Mouse (Mus musculus) lung, adult 2 months (tissue): ENCODE results near the gene Zfp709. TPM values are rescaled to one million over a fixed set of nuclear protein-coding genes. Genes with fewer than 3 reads are reported as not detected.
"Not testable (repeated sequence)": the region's sequence is repeated elsewhere in the genome, so short reads cannot be mapped to it uniquely, and the experiment has no call there.

Experiments
- DNase-seq: peaks from one replicate; pipeline ENCODE4 v3.0.0; 2022
- H3K4me1 ChIP-seq: fragments of 200-500 bp; 2 replicates; pipeline ENCODE4 v1.6.1; 2011; ENCODE audit warnings: low read length; ENCODE audit not compliant: control insufficient read depth, insufficient read depth
- H3K4me3 ChIP-seq: fragments of 200-500 bp; replicated peaks from 2 replicates; pipeline ENCODE3; 2011; ENCODE audit warnings: low read depth, mild to moderate bottlenecking, control low read depth, low read length; ENCODE audit errors: extremely low read depth
- CTCF ChIP-seq: fragments of 200-500 bp; IDR thresholded peaks from 2 replicates; pipeline ENCODE4 v1.5.1; 2011; ENCODE audit warnings: mild to moderate bottlenecking, low read length, control low read depth; ENCODE audit not compliant: insufficient read depth
- POLR2A ChIP-seq: fragments of 200-500 bp; IDR thresholded peaks from 2 replicates; pipeline ENCODE4 v1.6.1; 2011; ENCODE audit warnings: low read depth, mild to moderate bottlenecking, control low read depth, low read length, borderline replicate concordance; ENCODE audit errors: extremely low read depth
- WGBS: fragments of 180-500 bp; shearing (Covaris S2); methylation state at CpG from one replicate; pipeline ENCODE4 v1.1.7; 2018; 5-methylcytosine and 5-hydroxymethylcytosine counted together
- polyA plus RNA-seq: library from polyadenylated mRNA; depleted of rRNA; stranded (reverse); fragments of >200 nt; gene quantifications from 2 replicates; pipeline ENCODE4 v1.2.3, GENCODE M21; 2012; rRNA removed

The Zfp709 gene
- 0.27 and 0.50 TPM in 2 replicates for polyA plus RNA-seq

DNA sequence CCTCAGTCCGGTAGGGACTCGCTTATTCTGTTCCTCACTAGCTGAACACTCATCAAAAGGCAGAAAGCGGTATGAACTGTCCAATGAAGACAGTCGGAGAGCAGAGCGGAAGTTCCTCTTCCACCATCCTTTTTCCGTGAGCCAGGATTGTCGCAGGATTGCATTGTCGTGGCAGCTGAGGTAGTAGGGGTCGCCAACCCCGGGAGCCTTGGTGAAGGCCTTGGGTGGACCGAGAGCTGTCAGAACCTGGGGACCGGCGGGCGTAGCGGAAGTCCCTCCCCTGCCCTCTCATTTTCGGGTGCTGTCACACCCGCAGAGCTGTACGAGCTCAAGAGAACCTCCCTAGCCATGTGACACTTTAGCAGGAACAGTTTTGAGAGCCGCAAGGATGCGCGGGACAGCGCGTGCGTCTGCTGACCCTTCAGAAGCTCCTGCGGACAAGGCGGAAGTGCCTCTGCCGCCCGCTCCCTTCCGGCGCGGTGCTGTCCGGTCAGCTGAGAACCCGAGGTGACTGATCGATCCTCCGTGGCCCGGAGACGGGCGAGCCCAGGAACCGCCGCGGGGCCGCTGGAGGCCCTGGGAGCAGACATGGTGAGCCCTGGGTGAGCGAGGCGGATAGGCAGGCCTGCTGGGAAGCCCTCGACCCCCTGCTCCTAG is at the start of gene Zfp709:
TSS of gene Zfp709 (plus strand) at position 402 of the 657 bp plus-strand sequence.
- Histone ChIP-seq H3K4me3 (peak within 1 kb of the TSS; percentile 80), H3K4me1 (peaks cover 2% of the 10 kb centered on the region; the same call in 1 of the 2 replicates)
- DNase-seq, result peak; percentile 68
- TF ChIP-seq CTCF (no peak), POLR2A (peak; percentile 54; the same call in 1 of the 2 replicates)
- WGBS, result 3% methylated on average over 45 of the region's 45 CpGs

DNA sequence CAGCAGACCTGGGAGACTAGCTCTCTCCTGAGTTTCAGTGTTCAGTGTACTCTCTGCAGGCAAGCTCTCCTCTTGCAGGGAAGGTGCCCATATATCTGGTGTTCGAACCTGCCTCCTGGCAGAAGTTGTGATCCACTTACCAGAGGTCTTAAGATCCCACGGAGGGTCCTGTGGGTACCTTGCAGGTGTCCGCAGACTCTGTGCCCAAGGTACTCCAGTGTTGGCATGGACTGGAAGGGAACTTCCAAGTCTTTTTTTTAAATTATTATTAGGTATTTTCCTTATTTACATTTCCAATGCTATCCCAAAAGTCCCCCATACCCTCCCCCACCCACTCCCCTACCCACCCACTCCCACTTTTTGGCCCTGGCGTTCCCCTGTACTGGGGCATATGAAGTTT is 43.6 kb upstream of the Zfp709 start:
- not testable (repeated sequence) for DNase-seq, H3K4me3 ChIP-seq, H3K4me1 ChIP-seq
- WGBS, result 76% methylated on average over 4 of the region's 4 CpGs

GRCm38 (mm10) chr8:71841201-71841817 is 40.5 kb upstream of the Zfp709 start:
- not testable (repeated sequence) for H3K4me1 ChIP-seq, H3K4me3 ChIP-seq, DNase-seq
- WGBS, result 86% methylated on average over 3 of the region's 3 CpGs

GRCm38 (mm10) chr8:71842476-71842875 is 39.3 kb upstream of the Zfp709 start:
- H3K4me3 ChIP-seq, DNase-seq, H3K4me1 ChIP-seq: not testable (repeated sequence)
- 61% methylated on average over 2 of the region's 2 CpGs for WGBS

- not testable (repeated sequence) for DNase-seq, H3K4me3 ChIP-seq, H3K4me1 ChIP-seq
- WGBS, result 67% methylated on average over 1 of the region's 1 CpGs
These were observed 37.4 kb upstream of the Zfp709 start for GRCm38 (mm10) chr8:71844453-71844852.

GRCm38 (mm10) chr8:71845993-71846483 is 35.8 kb upstream of the Zfp709 start:
- 85% methylated on average over 1 of the region's 1 CpGs for WGBS
- not testable (repeated sequence) for H3K4me1 ChIP-seq

DNA sequence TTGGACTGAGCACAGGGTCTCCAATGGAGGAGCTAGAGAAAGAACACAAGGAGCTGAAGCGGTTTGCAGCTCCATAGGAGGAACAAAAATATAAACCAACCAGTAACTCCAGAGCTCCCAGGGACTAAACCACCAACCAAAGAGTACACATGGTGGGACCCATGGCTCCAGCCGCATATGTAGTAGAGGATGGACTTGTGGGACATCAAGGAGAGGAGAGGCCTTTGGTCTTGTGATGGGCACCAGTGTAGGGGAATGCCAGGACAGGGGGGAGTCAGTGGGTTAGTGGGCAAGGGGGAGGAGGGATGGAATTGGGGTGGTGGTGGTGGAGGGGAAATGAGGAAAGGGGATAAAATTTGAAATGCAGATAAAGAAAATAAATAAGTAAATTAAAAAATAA is 35.1 kb upstream of the Zfp709 start:
- not testable (repeated sequence) for DNase-seq, H3K4me1 ChIP-seq, H3K4me3 ChIP-seq
- 81% methylated on average over 2 of the region's 2 CpGs for WGBS

More at GRCm38 (mm10) chr8:71845993-71846483, 35.8 kb upstream of the Zfp709 start:
- DNase-seq, H3K4me3 ChIP-seq: not testable (repeated sequence)

- H3K4me1 ChIP-seq, H3K4me3 ChIP-seq, DNase-seq: not testable (repeated sequence)
- WGBS, result 52% methylated on average over 1 of the region's 1 CpGs
These were observed 30.8 kb upstream of the Zfp709 start for GRCm38 (mm10) chr8:71851014-71851413.

- not testable (repeated sequence) for H3K4me1 ChIP-seq, DNase-seq, H3K4me3 ChIP-seq
These were observed 28.5 kb upstream of the Zfp709 start for GRCm38 (mm10) chr8:71853360-71853759.

- not testable (repeated sequence) for H3K4me1 ChIP-seq, DNase-seq, H3K4me3 ChIP-seq
These were observed 25.0 kb upstream of the Zfp709 start for GRCm38 (mm10) chr8:71856630-71857328.

GRCm38 (mm10) chr8:71857364-71857763 is 24.5 kb upstream of the Zfp709 start:
- not testable (repeated sequence) for DNase-seq, H3K4me1 ChIP-seq, H3K4me3 ChIP-seq
- 75% methylated on average over 2 of the region's 2 CpGs for WGBS

More at GRCm38 (mm10) chr8:71856630-71857328, 25.0 kb upstream of the Zfp709 start:
- WGBS, result 67% methylated on average over 9 of the region's 10 CpGs

DNA sequence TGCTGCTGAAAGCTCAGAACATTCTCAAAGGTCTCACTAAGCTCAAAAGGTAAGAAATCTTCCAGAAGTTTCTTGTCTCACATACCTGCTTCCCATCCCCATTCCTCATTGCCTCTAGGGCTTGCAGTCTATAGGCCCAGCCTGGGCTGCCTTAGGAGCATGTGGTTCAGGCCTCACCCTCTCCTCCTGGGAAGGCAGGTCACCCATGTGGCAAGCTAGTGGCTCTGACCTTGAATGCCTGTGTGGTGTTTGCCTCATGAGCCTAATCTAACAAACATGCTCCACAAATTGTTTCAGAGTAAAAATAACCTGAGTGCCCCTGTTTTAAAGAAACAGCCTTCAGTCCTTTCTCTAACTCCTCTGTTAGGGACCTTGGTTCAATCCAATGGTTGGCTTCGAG is 20.3 kb upstream of the Zfp709 start:
- WGBS, result 73% methylated on average over 1 of the region's 1 CpGs
- H3K4me1 ChIP-seq, result not testable (repeated sequence)

GRCm38 (mm10) chr8:71862038-71862437 is 19.8 kb upstream of the Zfp709 start:
- H3K4me1 ChIP-seq, H3K4me3 ChIP-seq, DNase-seq: not testable (repeated sequence)

More for the DNA sequence above, 20.3 kb upstream of the Zfp709 start:
- not testable (repeated sequence) for DNase-seq, H3K4me3 ChIP-seq

GRCm38 (mm10) chr8:71900666-71901065 is 18.8 kb downstream of the Zfp709 start:
- H3K4me1 ChIP-seq, H3K4me3 ChIP-seq, DNase-seq: not testable (repeated sequence)
- WGBS, result 47% methylated on average over 11 of the region's 11 CpGs

DNA sequence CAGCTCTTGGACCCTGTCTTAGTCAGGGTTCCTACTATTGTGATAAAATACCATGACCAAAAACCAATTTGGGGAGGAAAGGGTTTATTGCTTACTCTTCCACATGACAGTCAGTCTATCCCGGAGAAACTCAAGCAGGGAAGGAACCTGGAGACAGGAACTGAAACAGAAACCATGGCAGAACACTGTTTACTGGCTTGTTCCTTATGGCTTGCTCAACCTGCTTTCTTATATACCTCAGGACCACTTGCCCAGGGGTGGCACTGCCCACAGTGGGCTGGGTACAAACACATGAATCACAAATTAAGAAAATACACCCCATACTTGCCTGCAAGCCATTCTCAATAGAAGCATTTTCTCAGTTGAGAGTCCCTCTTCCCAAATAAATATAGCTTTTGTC is 21.3 kb downstream of the Zfp709 start:
- DNase-seq, H3K4me1 ChIP-seq, H3K4me3 ChIP-seq: not testable (repeated sequence)
- WGBS, result 46% methylated on average over 1 of the region's 1 CpGs
